Mouse (Mus musculus): ENCODE results near the gene Ndufa7. TPM values are rescaled to one million over a fixed set of nuclear protein-coding genes. Genes with fewer than 3 reads are reported as not detected.
A peak's percentile ranks its signal among the peaks of the same experiment; 100 is the strongest.
"Not testable (repeated sequence)": the region's sequence is repeated elsewhere in the genome, so short reads cannot be mapped to it uniquely, and the experiment has no call there.

Gene Ndufa7
- total RNA-seq, 2 experiments from 2014 or later: 212 to 213 TPM

DNA sequence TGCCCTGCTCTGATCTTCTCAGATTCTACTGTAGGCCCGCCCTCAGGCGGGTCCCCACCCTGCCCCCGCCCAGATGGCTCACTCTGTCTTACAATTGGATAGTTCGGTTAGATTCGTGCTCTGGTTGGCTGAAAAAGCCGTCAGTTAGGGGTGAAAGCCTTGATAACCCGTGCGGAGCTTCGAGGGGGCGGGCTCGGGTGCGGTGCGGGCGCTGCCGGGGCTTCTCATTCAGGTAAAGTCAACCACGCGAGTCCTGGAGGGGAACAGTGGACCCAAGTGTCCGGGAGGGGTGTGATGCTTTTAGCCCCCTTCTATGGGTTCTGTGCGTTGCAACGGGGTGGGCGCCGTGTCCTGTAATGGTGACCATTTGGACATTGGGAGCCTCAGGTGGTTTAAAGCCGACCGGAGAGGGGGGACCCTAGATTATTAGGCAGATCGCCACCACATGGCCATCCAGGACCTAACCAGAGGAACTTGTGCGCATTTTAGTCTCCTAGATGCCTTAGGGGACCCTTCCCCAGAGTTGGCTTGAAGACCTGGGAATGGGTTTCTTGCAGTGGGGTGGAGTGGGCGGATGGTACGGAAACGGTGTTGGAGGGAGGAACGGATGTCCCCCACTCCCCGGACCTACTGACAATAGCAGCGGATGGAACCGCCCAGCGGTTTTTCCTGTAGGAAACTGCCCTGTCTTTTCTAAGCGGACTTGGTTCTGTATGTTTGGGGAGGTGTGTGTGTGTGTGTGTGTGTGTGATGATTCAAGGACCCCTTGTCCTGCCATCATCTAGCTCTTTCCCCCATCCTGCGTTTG, 13.8 kb upstream of the Ndufa7 start, which contains the start of gene Kank3:
TSS of gene Kank3 (plus strand) at position 186 of the 808 bp plus-strand sequence.
- DNase-seq (ENCODE audit: low spot score in 2 of 2): peak; percentile 85 to 94
- intact Hi-C loops (cut with DNase I): no loop called here

DNA sequence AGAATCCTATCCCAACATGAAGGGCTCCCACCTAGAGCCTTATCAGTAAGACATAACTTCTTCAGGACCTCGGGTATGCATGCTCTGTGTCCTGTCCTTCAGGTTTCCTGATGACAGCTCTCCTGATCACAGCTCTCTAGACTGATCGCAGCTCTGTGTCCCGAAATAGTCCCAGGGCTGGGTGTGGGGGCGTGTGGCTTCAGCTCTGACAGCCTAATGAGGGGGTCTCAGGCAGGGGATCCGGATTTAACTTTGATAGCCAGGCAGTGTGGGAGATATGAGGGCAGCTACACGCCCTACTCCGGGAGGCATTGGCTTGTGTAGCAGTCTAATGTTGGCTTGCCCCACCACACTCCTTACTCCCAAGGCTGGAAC, 13.2 kb upstream of the Ndufa7 start:
- DNase-seq (ENCODE audit: low spot score in 2 of 2): no peak
- intact Hi-C loops (cut with DNase I): no loop called here

DNA sequence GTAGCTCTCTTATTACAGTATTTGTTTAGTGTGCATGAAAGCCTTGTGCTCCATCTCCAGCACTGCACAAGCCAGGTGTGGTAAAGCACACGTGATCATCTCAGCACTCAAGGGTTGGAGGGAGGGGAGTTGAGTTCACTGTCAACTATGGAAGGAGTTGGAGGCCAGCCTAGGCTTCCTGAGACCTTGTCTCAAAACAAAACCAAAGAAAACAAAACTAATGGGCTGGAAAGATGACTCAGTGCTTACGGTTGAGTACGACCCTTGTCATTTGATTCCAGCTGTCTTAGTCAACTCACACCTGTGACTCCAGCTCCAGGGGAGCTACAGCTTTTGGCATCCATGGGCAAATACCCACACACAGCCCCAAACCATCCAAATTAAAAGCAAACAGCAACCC, 11.9 kb upstream of the Ndufa7 start:
- intact Hi-C loops (cut with DNase I): no loop called here

DNA sequence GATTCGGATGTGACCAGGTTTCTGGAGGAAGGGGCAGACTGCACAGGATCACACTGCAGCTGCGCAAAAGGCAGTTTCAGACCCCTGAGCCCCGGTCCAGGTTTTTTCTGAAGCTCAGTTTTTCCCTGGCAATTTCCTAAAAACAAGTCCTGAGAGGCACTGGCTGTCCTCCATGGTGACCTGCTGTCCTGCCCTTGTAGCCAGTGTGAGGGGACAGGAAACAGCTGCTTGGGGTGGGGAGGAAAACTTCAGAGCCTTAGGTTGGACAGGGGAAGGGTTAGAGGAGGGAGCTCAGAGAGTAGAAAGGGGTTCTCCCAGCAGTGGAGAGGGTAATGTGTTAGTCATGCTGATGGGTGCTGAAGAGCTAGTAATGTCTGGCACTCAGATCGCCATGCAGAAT, 11.4 kb upstream of the Ndufa7 start:
- DNase-seq (ENCODE audit: low spot score in 2 of 2): no peak
- intact Hi-C loops (cut with DNase I): no loop called here

More for the DNA sequence above, 11.9 kb upstream of the Ndufa7 start:
- DNase-seq (ENCODE audit: low spot score in 2 of 2): no peak

DNA sequence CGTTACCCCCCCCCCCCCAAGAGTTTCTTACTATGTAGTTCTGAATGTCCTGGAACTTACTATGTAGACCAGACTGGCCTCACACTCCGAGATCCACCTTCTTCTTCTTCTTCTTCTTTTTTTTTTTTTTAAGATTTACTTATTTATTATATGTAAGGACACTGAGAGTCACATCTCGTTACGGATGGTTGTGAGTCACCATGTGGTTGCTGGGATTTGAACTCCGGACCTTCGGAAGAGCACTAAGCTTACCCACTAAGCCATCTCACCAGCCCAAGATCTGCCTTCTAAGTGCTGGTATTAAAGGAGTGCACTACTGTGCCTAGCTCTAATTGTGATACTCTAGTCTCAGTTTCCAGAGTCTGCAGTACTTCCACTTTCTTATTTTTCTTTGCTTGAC, 9.0 kb upstream of the Ndufa7 start:
- intact Hi-C loops (cut with DNase I): no loop called here
- DNase-seq (ENCODE audit: low spot score in 2 of 2): no peak

DNA sequence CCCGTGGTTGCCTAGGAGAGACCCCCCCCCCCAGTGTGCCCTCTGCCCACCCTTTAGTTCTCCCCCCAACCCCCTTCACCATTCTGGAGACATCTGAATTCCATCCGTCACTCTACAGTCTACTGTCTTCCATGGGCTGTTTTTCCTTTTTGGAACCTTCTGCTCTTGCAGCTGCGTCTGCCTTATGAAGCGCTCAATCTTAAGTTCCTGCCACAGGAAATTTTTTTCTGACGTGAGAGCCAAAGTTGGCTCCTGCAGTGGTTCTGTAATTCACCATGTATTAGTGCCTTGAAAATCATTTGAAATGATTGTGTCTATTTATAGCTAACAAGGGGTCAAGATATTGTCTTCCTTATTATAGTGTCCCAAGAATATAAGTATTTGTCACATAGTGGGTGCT, 7.8 kb upstream of the Ndufa7 start:
- no peak for DNase-seq (ENCODE audit: low spot score in 2 of 2)
- intact Hi-C loops (cut with DNase I): no loop called here

DNA sequence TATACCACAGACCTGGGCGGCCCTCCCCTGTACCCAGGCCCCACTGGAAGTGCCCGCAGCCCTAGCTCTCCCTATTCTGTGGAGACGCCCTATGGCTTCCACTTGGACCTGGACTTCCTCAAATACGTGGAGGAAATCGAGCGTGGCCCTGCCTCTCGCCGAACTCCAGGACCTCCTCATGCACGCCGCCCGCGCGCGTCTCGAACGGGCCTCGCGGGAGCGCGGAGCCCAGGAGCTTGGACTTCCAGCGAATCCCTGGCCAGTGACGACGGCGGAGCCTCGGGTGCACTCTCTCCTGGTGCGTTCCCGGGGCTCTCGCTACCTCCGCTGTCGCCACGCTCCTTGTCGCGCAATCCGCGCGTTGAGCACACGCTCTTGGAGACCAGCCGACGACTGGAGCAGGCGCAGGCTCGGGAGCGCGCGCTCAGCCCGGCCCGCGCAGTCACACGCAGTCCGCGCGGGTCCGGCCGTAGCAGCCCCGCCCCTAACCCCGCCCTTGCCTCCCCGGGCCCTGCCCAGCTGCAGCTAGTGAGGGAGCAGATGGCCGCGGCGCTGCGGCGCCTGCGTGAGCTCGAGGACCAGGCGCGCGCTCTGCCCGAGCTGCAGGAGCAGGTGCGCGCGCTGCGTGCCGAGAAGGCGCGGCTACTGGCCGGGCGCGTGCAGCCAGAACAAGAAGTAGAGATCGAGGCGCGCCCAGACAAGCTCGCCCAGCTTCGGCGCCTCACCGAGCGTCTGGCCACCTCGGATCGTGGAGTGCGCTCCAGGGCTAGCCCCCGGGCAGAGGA, 7.0 kb upstream of the Ndufa7 start:
- intact Hi-C loops (cut with DNase I): no loop called here
- peak; percentile 90 to 92 for DNase-seq (ENCODE audit: low spot score in 2 of 2)

DNA sequence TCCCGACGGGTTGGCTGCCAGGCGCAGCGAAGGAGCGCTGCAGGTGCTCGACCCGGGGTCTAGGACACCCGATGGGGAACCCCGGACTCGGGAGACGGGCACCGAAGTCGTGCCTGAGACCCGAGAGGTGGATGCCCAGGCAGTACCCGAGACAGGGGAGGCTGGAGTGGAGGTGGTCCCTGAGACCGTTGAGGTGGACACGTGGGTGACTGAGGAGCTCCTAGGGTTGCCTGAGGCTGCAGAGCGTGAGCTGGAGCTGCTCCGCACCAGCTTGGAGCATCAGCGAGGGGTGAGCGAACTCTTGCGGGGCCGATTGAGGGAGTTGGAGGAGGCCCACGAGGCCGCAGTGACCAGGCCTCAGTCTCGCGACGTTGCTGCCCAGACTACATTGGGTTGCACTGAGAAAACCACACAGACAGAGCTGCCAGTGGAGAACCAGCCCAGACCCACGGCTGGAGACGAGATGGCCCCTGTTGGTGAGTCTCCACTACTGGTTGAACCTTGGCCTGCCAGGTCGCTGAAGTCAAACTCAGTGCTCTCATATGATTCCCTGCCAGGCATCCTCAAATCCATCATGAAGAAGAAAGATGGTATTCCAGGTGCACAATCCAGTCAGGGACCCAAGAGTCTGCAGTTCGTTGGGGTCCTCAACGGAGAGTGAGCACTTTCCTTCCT, 6.3 kb upstream of the Ndufa7 start:
- no peak for DNase-seq (ENCODE audit: low spot score in 2 of 2)
- intact Hi-C loops (cut with DNase I): no loop called here

DNA sequence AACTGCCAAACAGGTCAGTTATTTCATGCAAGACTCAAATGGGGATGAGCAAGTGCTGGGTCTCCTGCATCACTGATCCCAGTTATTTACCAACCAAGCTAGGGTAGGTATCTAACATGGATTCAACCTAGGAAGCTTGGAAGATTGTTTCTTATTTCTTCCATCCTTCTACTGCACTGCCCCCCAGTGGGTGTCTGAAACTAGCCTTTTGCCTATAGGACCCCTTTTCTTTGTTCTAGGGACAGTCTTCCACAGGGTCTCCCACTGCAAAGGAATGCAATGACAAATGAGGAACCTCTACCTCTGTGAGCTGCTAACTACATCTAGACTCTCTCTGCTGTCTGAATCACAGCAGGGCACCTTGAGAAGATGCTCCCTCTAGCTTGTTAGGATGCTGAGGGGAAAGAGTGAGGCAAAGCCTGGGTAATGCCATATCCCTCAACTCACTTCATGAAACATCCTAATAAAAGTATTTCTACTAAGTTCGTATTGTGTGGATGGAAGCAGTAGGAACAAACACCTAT, 1.9 kb upstream of the Ndufa7 start:
- intact Hi-C loops (cut with DNase I): no loop called here
- DNase-seq (ENCODE audit: low spot score in 2 of 2): no peak

DNA sequence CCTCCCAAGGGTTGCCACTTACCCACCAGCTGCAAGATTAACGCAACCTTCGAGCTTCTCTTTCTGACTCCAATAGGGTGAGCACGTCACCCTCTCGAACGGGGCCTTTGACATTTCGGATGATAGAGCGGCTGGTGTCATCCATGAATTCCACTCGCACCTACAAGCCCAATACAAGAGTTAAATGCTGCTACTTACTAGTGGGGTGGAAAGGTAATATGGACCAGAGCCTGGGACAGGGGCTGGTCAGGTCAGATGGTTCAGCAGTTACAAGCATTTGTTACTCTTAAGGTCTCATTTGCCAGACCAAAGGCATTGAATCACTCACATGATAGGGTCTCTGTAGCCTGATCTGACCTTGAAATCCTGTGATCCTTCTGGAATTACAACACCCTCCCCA, 1.2 kb upstream of the Ndufa7 start:
- intact Hi-C loops (cut with DNase I): not testable (repeated sequence)

DNA sequence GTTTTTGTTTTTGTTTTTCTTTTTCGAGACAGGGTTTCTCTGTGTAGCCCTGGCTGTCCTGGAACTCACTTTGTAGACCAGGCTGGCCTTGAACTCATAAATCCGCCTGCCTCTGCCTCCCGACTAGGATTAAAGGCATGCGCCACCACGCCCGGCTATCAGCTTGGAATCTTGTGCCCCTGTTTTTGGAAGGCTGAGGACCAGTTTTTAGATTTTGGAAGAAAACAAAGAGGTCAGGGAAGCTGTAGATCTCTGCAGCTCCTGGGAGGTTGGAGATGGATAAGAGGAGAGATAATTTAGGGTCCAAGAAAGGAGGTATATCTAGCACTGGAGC, 592 bp downstream of the Ndufa7 start:
- DNase-seq (ENCODE audit: low spot score in 2 of 2); intact Hi-C loops (cut with DNase I): not testable (repeated sequence)

More for the DNA sequence above, 1.2 kb upstream of the Ndufa7 start:
- not testable (repeated sequence) for DNase-seq (ENCODE audit: low spot score in 2 of 2)

DNA sequence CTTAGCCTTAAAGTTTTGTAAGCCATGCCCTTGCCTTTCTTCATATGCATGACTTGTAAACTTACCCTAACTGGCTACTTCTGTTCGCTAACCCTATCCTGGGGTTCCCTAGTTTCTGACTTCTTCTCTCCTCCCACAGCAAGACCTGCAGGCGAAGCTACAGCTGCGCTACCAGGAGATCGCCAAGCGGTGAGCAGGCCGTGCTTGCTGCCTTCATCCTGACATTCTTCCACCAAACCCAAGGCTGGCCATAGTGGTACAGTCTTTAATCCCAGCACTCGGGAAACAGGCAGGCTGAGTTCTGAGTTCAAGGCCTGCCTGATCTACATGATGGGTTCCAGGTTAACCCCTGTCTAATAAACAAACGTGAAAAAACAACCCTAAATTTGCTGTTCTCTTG, 1.1 kb downstream of the Ndufa7 start:
- intact Hi-C loops (cut with DNase I): no loop called here
- no peak for DNase-seq (ENCODE audit: low spot score in 2 of 2)

DNA sequence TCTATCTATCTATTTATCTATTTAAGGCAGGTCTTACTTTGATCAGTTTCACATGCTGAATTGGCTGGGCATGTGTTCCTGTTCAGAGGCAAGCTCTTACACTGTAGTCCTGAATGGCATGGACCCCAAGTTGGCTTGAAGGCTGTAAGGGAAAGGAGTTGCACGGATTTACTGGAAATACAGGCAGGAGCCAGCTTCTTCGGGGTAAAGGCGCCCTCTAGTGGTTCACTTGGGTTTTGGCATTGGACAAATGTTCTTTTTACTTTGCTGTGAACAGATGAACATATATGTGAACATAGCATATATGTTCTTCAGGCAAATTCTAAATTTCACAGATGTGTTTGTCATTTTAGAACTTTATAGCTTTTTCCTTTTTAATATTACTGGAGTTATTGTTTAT, 2.5 kb downstream of the Ndufa7 start:
- DNase-seq (ENCODE audit: low spot score in 2 of 2): peak; percentile 48 to 65
- intact Hi-C loops (cut with DNase I): no loop called here

DNA sequence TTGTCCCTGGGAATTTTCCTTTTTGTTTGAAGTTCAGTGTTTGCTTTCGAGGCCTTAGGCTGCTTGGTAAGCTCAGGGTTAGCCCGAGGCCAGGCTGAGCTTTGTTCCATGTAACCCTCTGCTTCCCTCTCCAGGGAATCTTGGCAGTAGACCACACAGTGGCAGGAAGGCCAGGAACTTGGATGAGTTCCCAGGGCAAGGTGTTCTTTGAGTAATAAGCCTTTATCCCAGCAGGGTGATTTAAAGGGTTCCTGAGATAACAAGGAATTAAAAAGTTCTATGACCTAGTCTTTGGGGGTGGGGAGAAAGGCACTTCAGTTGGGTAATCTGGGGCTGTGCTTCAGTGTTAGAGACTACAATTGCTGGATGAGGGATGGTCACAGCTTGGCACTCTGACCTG, 4.5 kb downstream of the Ndufa7 start:
- DNase-seq (ENCODE audit: low spot score in 2 of 2): no peak
- intact Hi-C loops (cut with DNase I): no loop called here

DNA sequence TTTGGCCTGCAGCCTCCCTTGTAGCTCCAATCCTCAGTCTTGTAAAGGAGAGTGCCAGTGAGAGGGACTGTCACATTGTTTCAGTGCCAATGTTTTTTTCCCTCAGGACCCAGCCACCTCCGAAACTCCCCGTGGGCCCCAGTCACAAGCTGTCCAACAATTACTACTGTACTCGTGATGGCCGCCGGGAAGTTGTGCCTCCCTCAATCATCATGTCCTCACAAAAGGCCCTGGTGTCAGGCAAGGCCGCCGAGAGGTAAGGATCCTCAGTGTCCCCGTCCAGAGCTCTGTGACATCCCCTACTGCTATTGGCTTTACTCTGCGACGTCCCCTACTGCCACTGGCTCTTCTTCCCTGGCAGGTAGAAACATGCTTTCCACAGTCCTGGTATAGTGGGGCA, 5.2 kb downstream of the Ndufa7 start:
- intact Hi-C loops (cut with DNase I): no loop called here

DNA sequence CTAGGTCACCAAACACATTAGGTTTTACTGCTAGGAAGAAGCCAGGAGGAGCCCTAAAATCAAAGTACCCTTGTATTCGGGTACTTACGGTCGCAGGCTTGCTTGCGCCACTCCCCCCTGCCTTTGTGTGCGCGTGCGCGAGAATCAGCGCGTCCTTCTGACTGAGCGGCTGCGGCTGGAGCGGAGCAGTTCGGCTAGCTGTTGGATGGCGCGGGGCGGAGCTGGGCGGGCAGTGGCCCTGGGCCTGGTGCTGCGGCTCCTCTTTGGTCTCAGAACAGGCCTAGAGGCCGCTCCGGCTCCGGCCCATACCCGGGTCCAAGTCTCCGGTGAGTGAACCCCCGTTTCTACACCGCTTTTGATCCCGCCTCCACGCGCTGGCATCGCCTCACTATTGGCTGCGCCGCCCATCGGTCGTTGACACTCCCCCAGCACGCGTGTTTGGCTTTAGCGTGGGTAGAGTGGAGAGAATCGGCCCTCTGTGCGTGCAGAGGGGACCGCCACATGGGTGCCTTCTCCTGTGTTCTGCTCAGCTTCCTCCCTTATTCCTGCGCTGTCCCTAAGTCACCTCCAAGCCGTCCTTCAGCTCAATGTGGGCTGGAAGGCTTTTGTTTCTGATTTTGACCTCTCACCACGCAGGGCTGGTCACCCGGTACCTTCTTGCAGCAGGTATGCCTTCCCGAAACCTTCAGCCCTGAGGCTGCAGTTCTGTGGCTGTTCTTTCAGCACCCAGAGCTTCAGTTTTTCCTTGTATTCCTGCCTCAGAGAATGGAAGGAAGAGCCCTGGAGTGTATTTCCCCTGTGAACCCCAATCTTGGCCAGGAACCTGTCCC, 18.8 kb downstream of the Ndufa7 start, which contains the start of gene Cd320:
TSS of gene Cd320 (plus strand) at position 126 of the 830 bp plus-strand sequence.
- peak; percentile 94 to 95 for DNase-seq (ENCODE audit: low spot score in 2 of 2)
- intact Hi-C loops (cut with DNase I): no loop called here

More for the DNA sequence above, 5.2 kb downstream of the Ndufa7 start:
- no peak for DNase-seq (ENCODE audit: low spot score in 2 of 2)

DNA sequence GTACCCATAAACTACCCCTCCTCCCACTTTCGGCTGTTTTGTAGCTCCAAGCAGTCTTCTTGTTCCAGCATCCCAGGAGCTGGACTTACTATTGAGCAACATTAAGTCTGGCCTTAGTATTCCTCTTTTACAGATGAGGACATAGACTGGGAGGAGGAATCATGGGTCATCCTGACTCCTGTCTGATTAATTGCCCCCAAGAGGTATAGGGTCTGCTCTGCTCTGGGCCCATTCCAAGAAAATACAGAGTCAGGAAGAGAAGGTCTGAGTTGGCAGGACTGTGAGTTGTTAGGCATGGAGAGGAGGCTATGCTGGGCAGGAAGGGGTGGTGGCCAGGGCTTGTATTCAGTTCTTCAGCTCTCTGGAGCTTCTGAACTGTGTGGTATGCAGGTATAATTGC, 19.8 kb downstream of the Ndufa7 start:
- intact Hi-C loops (cut with DNase I): no loop called here
- DNase-seq (ENCODE audit: low spot score in 2 of 2): no peak

DNA sequence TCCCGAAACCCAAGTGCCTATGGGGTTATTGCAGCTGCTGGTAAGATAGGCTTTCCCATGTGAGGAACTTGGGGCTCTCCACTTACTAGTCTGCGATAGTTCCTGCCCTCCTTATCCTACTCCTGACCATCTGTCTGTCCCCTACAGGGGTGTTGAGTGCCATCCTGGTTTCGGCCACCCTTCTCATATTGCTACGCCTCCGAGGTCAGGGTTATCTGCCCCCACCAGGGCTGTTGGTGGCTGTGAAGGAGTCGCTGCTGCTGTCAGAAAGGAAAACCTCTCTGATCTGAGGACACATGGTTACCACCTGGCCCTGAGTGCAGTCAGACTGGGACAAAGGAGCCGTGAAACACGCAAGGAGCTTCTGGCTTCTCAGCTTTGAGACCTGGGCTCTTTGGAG, 23.8 kb downstream of the Ndufa7 start:
- intact Hi-C loops (cut with DNase I): no loop called here
- DNase-seq (ENCODE audit: low spot score in 2 of 2): no peak

DNA sequence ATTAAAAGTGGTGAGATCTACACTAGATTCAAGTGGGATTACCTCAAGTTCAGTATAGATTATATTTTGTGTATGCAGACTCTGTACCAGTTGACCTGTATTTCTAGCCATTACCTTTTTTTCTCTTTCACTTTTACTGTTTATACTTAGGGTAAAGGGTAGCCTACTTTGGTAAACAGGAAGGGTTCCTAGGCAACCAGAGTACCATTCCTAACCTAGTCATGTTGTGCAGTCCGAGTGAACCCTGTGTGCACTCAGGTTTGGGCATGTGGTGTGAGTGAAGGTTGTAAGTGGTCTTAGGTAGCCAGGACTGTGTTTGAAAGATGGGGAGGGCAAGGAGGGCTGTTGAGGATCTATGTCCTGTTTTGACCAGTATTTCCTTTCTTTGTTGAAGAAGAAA, 27.0 kb downstream of the Ndufa7 start:
- DNase-seq (ENCODE audit: low spot score in 2 of 2): no peak
- intact Hi-C loops (cut with DNase I): no loop called here
